Mouse (Mus musculus): Measurements from ENCODE around the gene Gm4177. TPM values are rescaled to one million over a fixed set of nuclear protein-coding genes. Genes with fewer than 3 reads are reported as not detected.
"Not testable (repeated sequence)": the region's sequence is repeated elsewhere in the genome, so short reads cannot be mapped to it uniquely, and the experiment has no call there.

Gene Gm4177
- polyA plus RNA-seq (2016; fragmentation: Nextera tagmentation; extraction: Ambion mirVana), result not detected in 2 replicates

DNA sequence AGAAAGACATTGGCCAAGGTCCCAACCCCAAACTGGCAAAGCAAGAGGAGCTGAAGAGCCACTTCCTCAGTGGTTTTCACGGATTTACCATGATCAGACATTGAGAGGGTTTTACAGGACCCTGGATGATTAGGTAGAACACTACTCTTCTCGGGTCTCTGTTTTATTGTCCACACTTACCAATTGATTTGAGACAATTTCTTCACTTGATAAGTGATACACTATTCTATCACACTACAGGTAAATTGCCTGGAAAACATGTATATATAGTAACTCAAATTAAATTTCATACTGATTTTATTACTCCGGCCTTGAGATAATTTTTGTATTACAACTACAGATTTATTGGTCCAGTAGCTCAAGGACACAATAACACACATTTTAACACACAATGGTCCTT lies at the start of gene Gm4177:
Gene Gm4177, minus strand, starts transcription at position 101 of the 400 bp plus-strand sequence.
- not testable (repeated sequence) for H3K9me3 ChIP-seq; H3K36me3 ChIP-seq (replicated peaks); H3K4me2 ChIP-seq; H3K4me3 ChIP-seq (replicated peaks); H3K4me1 ChIP-seq; H3K9ac ChIP-seq; H3K27ac ChIP-seq; ATAC-seq (ENCODE audit: low FRiP score); H3K27me3 ChIP-seq
- WGBS, result no CpG with 5 or more reads among the region's 3 CpGs

DNA sequence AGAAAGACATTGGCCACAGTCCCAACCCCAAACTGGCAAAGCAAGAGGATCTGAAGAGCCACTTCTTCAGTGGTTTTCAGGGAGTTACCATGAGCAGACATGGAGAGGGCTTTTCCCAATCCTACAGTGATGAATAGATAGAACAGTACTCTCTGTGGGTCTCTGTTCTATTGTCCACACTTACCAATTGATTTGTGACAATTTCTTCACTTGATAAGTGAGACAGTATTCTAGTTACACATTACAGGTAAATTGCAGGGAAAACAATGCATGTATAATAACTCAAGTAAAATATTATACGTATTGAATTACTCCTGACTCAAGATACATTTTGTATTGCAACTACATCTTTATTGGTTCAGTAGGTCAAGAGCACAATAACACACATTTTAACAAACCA lies 47.6 kb upstream of the Gm4177 start, which contains the start of gene Gm5725:
Gene Gm5725, minus strand, starts transcription at position 101 of the 400 bp plus-strand sequence.
- not testable (repeated sequence) for H3K27ac ChIP-seq; ATAC-seq (ENCODE audit: low FRiP score); H3K4me2 ChIP-seq; H3K27me3 ChIP-seq; H3K36me3 ChIP-seq (replicated peaks); H3K9ac ChIP-seq; H3K9me3 ChIP-seq; H3K4me1 ChIP-seq; H3K4me3 ChIP-seq (replicated peaks)
- WGBS, result no CpG with 5 or more reads among the region's 1 CpGs

DNA sequence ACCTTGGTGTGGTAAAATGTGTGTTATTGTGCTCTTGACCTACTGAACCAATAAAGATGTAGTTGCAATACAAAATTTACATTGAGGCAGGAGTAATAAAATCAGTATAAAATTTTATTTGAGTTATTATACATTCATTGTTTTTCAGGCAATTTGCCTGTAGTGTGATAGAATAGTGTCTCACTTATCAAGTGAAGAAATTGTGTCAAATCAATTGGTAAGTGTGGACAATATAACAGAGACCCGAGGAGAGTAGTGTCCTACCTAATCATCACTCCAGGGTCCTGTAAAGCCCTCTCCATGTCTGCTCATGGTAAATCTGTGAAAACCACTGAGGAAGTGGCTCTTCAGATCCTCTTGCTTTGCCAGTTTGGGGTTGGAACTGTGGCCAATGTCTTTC lies 35.5 kb upstream of the Gm4177 start, which contains the start of gene Vmn1r135:
Gene Vmn1r135, plus strand, starts transcription at position 301 of the 400 bp plus-strand sequence.
- H3K9ac ChIP-seq; ATAC-seq (ENCODE audit: low FRiP score); H3K9me3 ChIP-seq; H3K4me1 ChIP-seq; H3K27me3 ChIP-seq; H3K27ac ChIP-seq; H3K4me3 ChIP-seq (replicated peaks); H3K4me2 ChIP-seq; H3K36me3 ChIP-seq (replicated peaks): not testable (repeated sequence)
- no CpG with 5 or more reads among the region's 1 CpGs for WGBS

DNA sequence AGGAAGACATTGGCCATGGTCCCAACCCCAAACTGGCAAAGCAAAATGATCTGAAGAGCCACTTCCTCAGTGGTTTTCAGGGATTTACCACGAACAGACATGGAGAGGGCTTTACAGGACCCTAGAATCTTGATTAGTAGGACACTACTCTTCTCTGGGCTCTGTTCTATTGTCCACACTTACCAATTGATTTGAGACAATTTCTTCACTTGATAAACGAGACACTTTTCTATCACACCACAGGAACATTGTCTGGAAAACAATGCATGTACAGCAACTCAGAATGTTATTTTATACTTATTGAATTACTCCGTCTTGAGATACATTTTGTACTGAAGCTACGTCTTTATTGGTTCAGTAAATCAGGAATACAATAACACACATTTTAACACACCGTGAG lies 35.2 kb downstream of the Gm4177 start, which contains the start of gene Gm4175:
Gene Gm4175, minus strand, starts transcription at position 101 of the 400 bp plus-strand sequence.
- ATAC-seq (ENCODE audit: low FRiP score); H3K27me3 ChIP-seq; H3K4me1 ChIP-seq; H3K9ac ChIP-seq; H3K27ac ChIP-seq; H3K4me3 ChIP-seq (replicated peaks); H3K4me2 ChIP-seq; H3K9me3 ChIP-seq; H3K36me3 ChIP-seq (replicated peaks): not testable (repeated sequence)
- no CpG with 5 or more reads among the region's 5 CpGs for WGBS

Other genes with a start within 250 kb of the Gm4177 start
- gene Vmn1r132, start 182.6 kb downstream of the Gm4177 start, polyA plus RNA-seq (2016; fragmentation: Nextera tagmentation; extraction: Ambion mirVana), result not detected in 2 replicates
- not detected in 2 replicates for gene Gm4175, start 35.3 kb downstream of the Gm4177 start, polyA plus RNA-seq (2016; fragmentation: Nextera tagmentation; extraction: Ambion mirVana)
- gene Vmn1r135, start 35.6 kb upstream of the Gm4177 start, polyA plus RNA-seq (2016; fragmentation: Nextera tagmentation; extraction: Ambion mirVana), result not detected in 2 replicates
- not detected in 2 replicates for gene Gm5725, start 47.5 kb upstream of the Gm4177 start, polyA plus RNA-seq (2016; fragmentation: Nextera tagmentation; extraction: Ambion mirVana)
- not detected in 2 replicates for gene Gm5891, start 124.6 kb upstream of the Gm4177 start, polyA plus RNA-seq (2016; fragmentation: Nextera tagmentation; extraction: Ambion mirVana)
- not detected in 2 replicates for gene Vmn1r137, start 197.9 kb upstream of the Gm4177 start, polyA plus RNA-seq (2016; fragmentation: Nextera tagmentation; extraction: Ambion mirVana)
- not detected in 2 replicates for gene Vmn1r138, start 232.2 kb upstream of the Gm4177 start, polyA plus RNA-seq (2016; fragmentation: Nextera tagmentation; extraction: Ambion mirVana)